Comparison of ENCODE assay signal across 21 mouse cellular contexts in the genomic region with DNA sequence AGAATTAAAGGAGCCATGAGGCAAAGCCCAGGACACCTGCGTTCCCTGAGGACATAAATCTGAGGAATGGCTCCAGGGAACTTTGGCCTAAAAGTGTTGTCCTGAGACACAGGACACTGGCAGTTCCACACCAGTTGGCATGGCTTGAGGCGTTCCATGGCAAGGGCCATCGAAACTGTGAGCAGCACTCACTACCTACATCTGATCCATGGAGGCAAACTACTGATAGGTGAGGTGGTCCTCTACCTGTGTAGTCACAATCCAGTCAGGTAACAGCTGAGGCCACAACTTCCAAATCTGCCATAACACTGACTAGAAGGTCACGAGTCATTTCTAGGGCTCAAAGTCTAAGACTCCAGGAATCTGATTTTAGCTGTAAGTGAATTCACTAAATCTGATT. TPM values are rescaled to one million over a fixed set of nuclear protein-coding genes. Genes with fewer than 3 reads are reported as not detected.
DNase-seq lines count a peak whose midpoint lies in the region; ATAC-seq and TF ChIP-seq lines count a peak whose summit lies in the region.
"Had no signal": no experiment of that assay in that cellular context is flagged by ENCODE, and none has a peak within 500 bp of the region (broad histone marks: within the 10 kb centered on the region; RNA-seq: fewer than 3 reads in every experiment).

No protein-coding gene starts in this region.

- peak; percentile 8 for DNase-seq in gastrocnemius, adult 2 months
- DNase-seq in gastrocnemius, postnatal 10 days: no peak
- peak; percentile 50 for DNase-seq in kidney, adult 18-20 months
- DNase-seq in kidney, postnatal 25 days: peak; percentile 16 to 55
- no peak for DNase-seq in kidney, postnatal 4 days
- DNase-seq: adrenal gland, adult 2 months; adrenal gland, postnatal 36 days; cerebellum, adult 2 months; cerebellum, postnatal 10 days; gastrocnemius, postnatal 25 days; heart, postnatal 4 days had no signal

- no peak for ATAC-seq in kidney, embryonic 16.5 days (ENCODE audit: low FRiP score, low TSS enrichment)
- ATAC-seq in frontal cortex, adult (ENCODE audit: low TSS enrichment): no peak
- ATAC-seq: activated CD4-positive, CD25-positive, alpha-beta regulatory T cell, adult 4 months; forebrain, embryonic 15.5 days; hindbrain, embryonic 16.5 days; Patski had no signal

- H3K4me1 ChIP-seq in kidney, embryonic 16.5 days (ENCODE audit: insufficient read depth, low read length): no peaks in the 10 kb centered on the region
- H3K4me1 ChIP-seq: forebrain, embryonic 15.5 days; hindbrain, embryonic 12.5 days had no signal

- H3K27me3 ChIP-seq in kidney, embryonic 16.5 days (ENCODE audit: insufficient read depth, low read length): no peaks in the 10 kb centered on the region
- H3K27me3 ChIP-seq: CH12.LX; forebrain, embryonic 15.5 days; heart, embryonic 13.5 days; hindbrain, embryonic 12.5 days; Patski had no signal

- no peak overlapping the region for H3K4me2 ChIP-seq in kidney, embryonic 16.5 days (replicated peaks; ENCODE audit: low read depth, low read length)
- H3K4me2 ChIP-seq: forebrain, embryonic 15.5 days; heart, embryonic 13.5 days; hindbrain, embryonic 12.5 days had no signal

- no peak overlapping the region for H3K4me3 ChIP-seq in gastrocnemius, adult 2 months
- no peak overlapping the region for H3K4me3 ChIP-seq in kidney, embryonic 16.5 days (ENCODE audit: low read length)
- H3K4me3 ChIP-seq: embryonic facial prominence, embryonic 10.5 days; forebrain, embryonic 15.5 days; heart, embryonic 13.5 days; hindbrain, embryonic 12.5 days had no signal

- intact Hi-C loops in gastrocnemius, adult 2 months (cut with DNase I): no loop called here

- H3K36me3 ChIP-seq in kidney, embryonic 16.5 days (ENCODE audit: insufficient read depth, low read length): peaks cover 78% of the 10 kb centered on the region

- H3K9ac ChIP-seq in kidney, embryonic 16.5 days (replicated peaks; ENCODE audit: low read length): no peak overlapping the region
- H3K9ac ChIP-seq: forebrain, embryonic 15.5 days; heart, embryonic 13.5 days; hindbrain, embryonic 12.5 days had no signal

- TF ChIP-seq CTCF in gastrocnemius, adult 2 months (IDR thresholded peaks at IDR 0.05): no peak

- H3K9me3 ChIP-seq in kidney, embryonic 16.5 days (ENCODE audit: low read length): peaks cover 4% of the 10 kb centered on the region; the same call in 1 of the 2 replicates
- H3K9me3 ChIP-seq: forebrain, embryonic 15.5 days had no signal

- H3K27ac ChIP-seq in gastrocnemius, adult 2 months: no peak overlapping the region
- H3K27ac ChIP-seq in kidney, embryonic 16.5 days (ENCODE audit: low read length): no peak overlapping the region
- H3K27ac ChIP-seq: embryonic facial prominence, embryonic 10.5 days; forebrain, embryonic 15.5 days; heart, embryonic 13.5 days; hindbrain, embryonic 12.5 days had no signal

- 65% methylated on average over 4 of the region's 4 CpGs for WGBS in kidney, embryonic 16.5 days

RNA-seq across cellular contexts. Expression of a gene that starts 40.6 kb away (rescaled TPM):
- 10 to 100 TPM; 24.9 to 28.2 TPM for total RNA-seq in gastrocnemius, adult 2 months (2021)
- 10 to 100 TPM; 65.7 to 79.9 TPM for total RNA-seq in gastrocnemius, postnatal 10 days (2021)
- 437 and 471 TPM in 2 replicates for polyA plus RNA-seq in kidney, embryonic 16.5 days (2015; fragmentation: Nextera tagmentation; extraction: Ambion mirVana)

RNA-seq across cellular contexts. Expression of a gene that starts 55.3 kb away (rescaled TPM):
- total RNA-seq in gastrocnemius, adult 2 months (2021): 10 to 100 TPM; 33.0 to 55.3 TPM
- 100 to 1,000 TPM; 119 to 189 TPM for total RNA-seq in gastrocnemius, postnatal 10 days (2021)
- 66.7 and 78.0 TPM in 2 replicates for polyA plus RNA-seq in kidney, embryonic 16.5 days (2015; fragmentation: Nextera tagmentation; extraction: Ambion mirVana)

Comparison
In these comparisons a context has a peak if more than half of its experiments do, and no peak if none do; other contexts are left out.
1. DNase-seq: peak in gastrocnemius, adult 2 months (single experiment), kidney, adult 18-20 months (single experiment) and kidney, postnatal 25 days (2 of 2); none in gastrocnemius, postnatal 10 days (single experiment) and kidney, postnatal 4 days (0 of 2).